22 mouse cellular contexts compared by ENCODE assay signal in the genomic region with DNA sequence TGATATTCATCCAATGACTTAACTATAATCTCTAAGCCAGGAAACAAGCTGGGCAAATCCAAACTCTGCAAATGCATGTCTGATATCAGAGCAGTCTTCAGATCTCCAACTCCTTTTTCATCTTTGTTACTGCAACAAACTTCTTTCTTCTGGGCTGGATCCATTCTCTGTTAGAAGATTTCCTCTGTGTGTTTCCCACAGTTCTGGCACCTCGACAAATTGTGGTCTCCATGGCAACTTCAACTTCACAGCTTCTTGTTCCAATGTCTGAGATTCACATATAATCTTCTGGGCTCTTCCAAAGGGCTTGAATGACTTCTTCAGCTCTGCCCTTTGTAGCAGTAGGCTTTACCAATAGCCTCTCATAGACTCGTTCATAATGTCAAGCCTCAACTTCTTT.
"Had no signal": no experiment of that assay in that cellular context is flagged by ENCODE, and none has a peak within 500 bp of the region (broad histone marks: within the 10 kb centered on the region; RNA-seq: fewer than 3 reads in every experiment).

No protein-coding gene starts in this region.

- H3K27ac ChIP-seq: kidney, postnatal 0 days; layer of hippocampus, adult 2 months; limb, embryonic 12.5 days; limb, embryonic 15.5 days; liver, embryonic 14.5 days; lung, embryonic 15.5 days; midbrain, embryonic 10.5 days; midbrain, embryonic 15.5 days; neural tube, embryonic 13.5 days; stomach, embryonic 15.5 days had no signal

- H3K9me3 ChIP-seq: limb, embryonic 12.5 days; limb, embryonic 15.5 days; lung, embryonic 15.5 days; midbrain, embryonic 15.5 days; neural tube, embryonic 13.5 days; stomach, embryonic 15.5 days had no signal

- H3K4me3 ChIP-seq: layer of hippocampus, adult 2 months; limb, embryonic 12.5 days; limb, embryonic 15.5 days; lung, embryonic 15.5 days; megakaryocyte, embryonic 14.5 days; midbrain, embryonic 10.5 days; midbrain, embryonic 15.5 days; myocyte; neural tube, embryonic 13.5 days; stomach, embryonic 15.5 days had no signal

- ATAC-seq: intestine, postnatal 0 days; liver, postnatal 0 days; midbrain, embryonic 15.5 days had no signal

- H3K27me3 ChIP-seq: limb, embryonic 12.5 days; limb, embryonic 15.5 days; lung, embryonic 15.5 days; megakaryocyte, embryonic 14.5 days; midbrain, embryonic 15.5 days; neural tube, embryonic 13.5 days; stomach, embryonic 15.5 days had no signal

- H3K4me2 ChIP-seq: limb, embryonic 12.5 days; limb, embryonic 15.5 days; liver, embryonic 11.5 days; lung, embryonic 15.5 days; midbrain, embryonic 15.5 days; neural tube, embryonic 13.5 days; stomach, embryonic 15.5 days had no signal

- H3K4me1 ChIP-seq: limb, embryonic 12.5 days; limb, embryonic 15.5 days; lung, embryonic 15.5 days; megakaryocyte, embryonic 14.5 days; midbrain, embryonic 10.5 days; midbrain, embryonic 15.5 days; neural tube, embryonic 13.5 days; stomach, embryonic 15.5 days had no signal

- DNase-seq: kidney, adult 2 months; kidney, postnatal 25 days; liver, postnatal 0 days; lung, postnatal 10 days; lung, postnatal 36 days; retina, postnatal 1 day; spleen, adult 18-20 months; thymus, postnatal 25 days had no signal

- H3K9ac ChIP-seq: limb, embryonic 12.5 days; limb, embryonic 15.5 days; liver, embryonic 14.5 days; liver, postnatal 0 days; lung, embryonic 15.5 days; midbrain, embryonic 15.5 days; neural tube, embryonic 13.5 days; stomach, embryonic 15.5 days had no signal

- H3K36me3 ChIP-seq: limb, embryonic 12.5 days; limb, embryonic 15.5 days; lung, embryonic 15.5 days; midbrain, embryonic 10.5 days; midbrain, embryonic 15.5 days; neural tube, embryonic 13.5 days; stomach, embryonic 15.5 days had no signal
